Mouse (Mus musculus) MN1 (cell line): Measurements from ENCODE around the gene Lims1.

Source experiments
- DNase-seq: peaks from one replicate; pipeline ENCODE4 v3.0.0-alpha.2; 2016; ENCODE audit warnings: low spot score

Gene Lims1

GRCm38 (mm10) chr10:58446384-58447279, 123.4 kb downstream of the Lims1 start, which contains the start of gene Ranbp2:
Ranbp2 (plus strand) TSS chr10:58446920.
- peak; percentile 100 for DNase-seq

- peak; percentile 75 for DNase-seq
Measured at GRCm38 (mm10) chr10:58447280-58447781, 124.1 kb downstream of the Lims1 start.

GRCm38 (mm10) chr10:58451575-58451974, 128.3 kb downstream of the Lims1 start:
- no peak for DNase-seq

- no peak for DNase-seq
Measured at GRCm38 (mm10) chr10:58452185-58452584, 128.9 kb downstream of the Lims1 start.

GRCm38 (mm10) chr10:58459896-58460295, 136.6 kb downstream of the Lims1 start:
- no peak for DNase-seq
